Mouse (Mus musculus): ENCODE measurements around the gene Il4.

Gene Il4

DNA sequence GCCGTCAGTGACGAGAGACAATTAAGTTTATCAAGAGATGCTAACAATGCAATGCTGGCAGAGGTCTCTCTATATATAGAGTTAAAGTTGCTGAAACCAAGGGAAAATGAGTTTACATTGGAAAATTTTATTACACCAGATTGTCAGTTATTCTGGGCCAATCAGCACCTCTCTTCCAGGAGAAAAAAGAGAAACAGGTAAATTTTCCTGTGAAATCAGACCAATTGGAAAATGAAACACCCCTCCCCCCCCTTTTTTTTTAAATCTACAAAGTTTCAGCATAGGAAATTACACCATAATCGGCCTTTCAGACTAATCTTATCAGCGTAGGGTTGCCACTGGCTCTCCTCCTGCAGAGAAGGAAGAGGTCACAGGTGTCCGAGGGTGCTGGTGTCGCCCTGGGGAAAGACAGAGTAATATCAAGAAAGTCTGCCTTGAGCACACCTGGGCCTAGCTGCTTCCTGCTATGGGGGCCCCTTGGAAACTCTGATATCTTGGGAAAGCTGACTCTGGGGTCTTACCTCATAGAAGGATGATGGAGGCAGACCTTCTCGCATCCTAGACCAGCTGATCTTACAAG, at the start of gene Il4:
Gene Il4, minus strand, starts transcription at position 51 of the 580 bp plus-strand sequence.
- in situ Hi-C loops (cut with MboI; ENCODE audit: low sequenced_read_pairs), result no loop called here

DNA sequence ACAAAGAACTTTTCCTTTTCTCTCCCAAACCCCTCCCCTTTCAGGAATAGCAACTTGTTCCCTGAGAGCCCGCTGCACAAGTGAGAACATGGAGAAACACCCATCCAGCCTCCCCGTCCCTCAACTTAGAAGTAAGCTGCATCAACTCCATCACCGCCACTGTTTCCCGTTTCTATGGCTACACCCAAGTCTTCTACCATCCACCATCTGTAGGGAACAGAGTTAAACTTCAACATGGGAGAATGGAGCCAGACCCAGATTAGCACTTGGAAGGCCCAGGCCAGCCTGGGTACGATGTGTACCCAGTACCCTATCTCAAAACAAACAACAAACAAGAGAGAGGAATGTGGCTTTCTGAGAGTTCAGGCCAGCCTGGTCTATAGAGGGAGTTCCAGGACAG, 45.6 kb upstream of the Il4 start:
- in situ Hi-C loops (cut with MboI; ENCODE audit: low sequenced_read_pairs), result no loop called here

DNA sequence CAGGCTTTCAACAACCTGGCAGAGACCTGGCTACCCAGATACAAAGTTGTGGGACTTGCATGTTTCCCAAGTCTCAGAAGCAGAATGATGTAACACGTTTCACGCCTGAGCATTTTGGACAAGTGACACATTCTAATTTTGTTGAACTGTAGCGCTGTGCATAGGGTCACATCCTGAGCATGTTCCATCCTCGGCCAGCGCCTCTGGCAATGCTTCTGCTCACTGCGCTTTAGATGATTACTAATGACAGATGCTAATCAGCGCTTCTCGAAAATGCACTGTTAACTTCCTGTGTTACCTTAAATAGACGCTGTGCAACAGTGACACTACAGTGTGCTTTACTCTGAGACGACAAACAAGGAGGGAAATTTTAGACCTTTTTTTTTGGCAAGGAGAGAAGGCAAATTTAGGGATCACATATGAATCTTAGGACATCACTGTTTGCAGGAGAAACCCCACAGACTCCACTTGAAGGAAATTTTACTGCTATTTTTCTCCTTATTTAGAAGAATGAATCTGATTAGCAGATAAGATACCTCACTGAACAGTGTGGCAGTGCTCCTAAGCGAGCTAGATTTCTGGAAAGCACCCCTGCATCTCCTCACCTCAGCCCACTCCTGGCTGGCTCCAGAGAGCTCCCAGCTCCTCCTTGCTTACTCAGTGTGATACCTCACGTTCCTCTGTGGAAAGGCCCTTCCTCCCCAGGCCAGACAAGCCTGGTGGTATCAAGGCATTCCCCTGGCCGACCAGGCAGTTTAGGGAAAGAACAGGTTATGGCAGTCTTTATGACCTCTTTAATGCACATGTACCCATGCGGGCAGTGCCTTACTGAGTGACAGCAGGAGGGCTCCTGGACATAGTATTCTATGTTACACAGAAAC, 44.6 kb upstream of the Il4 start:
- in situ Hi-C loops (cut with MboI; ENCODE audit: low sequenced_read_pairs), result no loop called here

DNA sequence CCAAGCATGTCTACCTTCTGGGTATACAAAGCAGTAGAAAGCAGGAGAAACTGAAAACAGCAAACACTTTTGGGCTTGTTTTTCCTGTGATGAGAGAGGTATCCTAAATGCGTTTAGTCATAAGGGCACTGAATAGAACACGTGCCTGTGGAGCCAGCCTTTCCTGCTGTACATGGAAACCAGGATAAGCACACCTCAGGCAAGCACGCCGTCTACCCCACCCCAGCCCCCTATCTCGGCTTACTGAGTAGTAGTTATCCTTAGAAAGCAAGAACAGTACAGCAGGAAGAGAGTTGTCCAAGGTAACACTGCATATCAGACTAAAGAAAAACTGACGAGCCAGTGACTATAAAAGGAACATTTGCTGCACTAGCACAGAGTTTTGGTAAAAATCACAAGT, 39.4 kb upstream of the Il4 start:
- in situ Hi-C loops (cut with MboI; ENCODE audit: low sequenced_read_pairs), result no loop called here

DNA sequence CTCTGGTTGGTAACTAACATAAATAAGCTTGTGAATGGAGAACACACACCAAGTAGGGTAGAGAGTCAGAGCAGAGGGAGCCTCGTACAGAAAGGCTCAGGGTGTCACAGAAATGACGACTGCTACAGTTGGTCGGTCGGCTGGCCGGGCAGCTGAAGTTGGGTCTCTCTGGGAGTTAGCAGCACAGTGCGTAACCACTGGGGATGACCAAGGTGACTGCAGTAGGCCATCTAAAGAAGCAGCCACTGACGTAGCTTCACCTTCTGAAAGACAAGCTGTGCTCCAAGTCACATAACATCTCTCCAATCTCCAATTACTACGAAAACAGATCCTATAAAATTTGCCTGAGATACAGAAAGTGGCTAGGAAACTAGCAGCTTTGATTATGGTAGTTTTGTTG, 38.9 kb upstream of the Il4 start:
- in situ Hi-C loops (cut with MboI; ENCODE audit: low sequenced_read_pairs), result no loop called here

DNA sequence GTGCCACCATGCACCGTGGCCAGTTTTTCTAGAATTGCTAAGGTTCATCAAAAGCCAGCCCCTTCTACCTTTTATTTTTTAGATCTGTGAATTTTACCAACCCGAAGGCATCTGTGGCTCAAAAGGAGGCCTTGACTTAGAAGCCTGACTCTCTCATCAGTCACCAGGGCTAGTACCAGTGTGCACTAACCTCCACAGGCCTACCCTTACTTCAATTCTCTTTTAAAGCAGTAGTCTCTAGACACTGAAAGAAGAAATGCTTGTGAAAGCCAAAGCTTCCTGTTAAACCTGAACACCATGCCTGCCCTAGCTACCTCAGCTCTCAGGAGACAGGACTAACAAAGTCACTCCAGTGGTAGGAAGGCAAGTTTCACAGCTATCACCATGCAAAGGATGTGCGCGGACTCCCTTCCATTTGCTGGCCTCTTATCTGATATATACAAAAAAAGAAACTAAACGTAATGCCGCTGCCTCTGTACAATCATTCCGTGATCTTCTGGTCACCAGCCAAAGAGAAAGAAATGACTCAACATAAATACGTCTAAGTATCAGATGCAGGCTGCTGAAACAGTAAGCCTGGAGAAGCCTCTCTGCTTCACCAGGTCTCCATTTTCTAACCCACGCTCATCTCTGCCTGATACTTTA, 38.2 kb upstream of the Il4 start:
- in situ Hi-C loops (cut with MboI; ENCODE audit: low sequenced_read_pairs), result no loop called here

DNA sequence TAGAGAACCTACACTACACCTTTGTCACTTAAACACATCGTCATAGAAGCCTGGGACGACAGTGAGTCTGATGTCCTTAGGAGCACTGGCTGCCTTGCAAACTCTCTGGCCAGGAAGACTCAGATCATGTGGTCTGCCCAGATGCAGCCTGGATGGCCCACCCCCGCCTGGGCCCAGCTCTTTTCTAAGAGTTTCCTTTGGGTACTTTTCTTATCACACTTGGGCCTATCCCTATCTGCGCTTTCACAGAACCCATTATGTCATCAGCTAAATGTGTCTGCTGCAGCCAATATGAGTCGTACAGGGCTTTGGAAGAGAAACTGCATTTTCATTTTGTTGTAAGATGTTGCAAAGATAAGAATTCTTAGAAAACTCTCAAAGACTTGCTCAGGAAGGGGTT, 36.6 kb upstream of the Il4 start:
- in situ Hi-C loops (cut with MboI; ENCODE audit: low sequenced_read_pairs), result no loop called here

DNA sequence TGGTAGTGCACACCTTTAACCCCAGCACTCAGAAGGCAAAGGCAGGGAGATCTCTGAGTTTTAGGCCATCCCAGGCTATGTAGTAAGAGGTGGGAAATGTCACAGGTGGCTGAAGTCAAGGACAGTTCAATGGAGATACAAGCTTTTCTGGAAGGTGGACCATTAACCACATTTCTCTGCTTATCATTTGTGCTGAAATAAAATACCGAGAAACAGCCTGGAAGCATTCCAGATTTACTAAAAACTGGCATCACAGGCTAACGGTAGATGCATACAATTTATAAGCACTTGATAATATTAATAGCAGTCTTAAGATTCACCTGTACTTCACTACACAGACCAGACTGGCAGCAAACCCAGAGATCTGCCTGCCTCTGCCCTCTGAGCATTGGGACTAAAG, 34.0 kb upstream of the Il4 start:
- in situ Hi-C loops (cut with MboI; ENCODE audit: low sequenced_read_pairs), result no loop called here

DNA sequence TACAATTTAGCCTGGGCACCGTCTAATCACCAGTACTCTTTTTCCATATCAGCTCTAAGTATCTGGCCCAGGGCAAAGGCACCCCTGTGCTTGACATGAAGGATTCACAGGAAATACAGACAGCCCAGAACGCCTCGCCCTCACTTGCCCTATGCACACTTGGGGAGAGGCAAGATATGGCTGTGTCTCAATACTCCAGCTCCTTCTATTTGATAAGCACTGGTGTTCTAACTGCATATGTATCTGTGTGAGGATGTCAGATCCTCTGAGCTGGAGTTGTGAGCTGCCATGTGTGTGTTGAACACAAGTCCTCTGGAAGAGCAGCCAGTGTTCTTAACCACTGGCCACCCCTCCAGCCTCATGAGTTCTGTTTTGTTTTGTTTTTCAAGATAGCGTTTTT, 33.0 kb upstream of the Il4 start:
- in situ Hi-C loops (cut with MboI; ENCODE audit: low sequenced_read_pairs), result no loop called here

DNA sequence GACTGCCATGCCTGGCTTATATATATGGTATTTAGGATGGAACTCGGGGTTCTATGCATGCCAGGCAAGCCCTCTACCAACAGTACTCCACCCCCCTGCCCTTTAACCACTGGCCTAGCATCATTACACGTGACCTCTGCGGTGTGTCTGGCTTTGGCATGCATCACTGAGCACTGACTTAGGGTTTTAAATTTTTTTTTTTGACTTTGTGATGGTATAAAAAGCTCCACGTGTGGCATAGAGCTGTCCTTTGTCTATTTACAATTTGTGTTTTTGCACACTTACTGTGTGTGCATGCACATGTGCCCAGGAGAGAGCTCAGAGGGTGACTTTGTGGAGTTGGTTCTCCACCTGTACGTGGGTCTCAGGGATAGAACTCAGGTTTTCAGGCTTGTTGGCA, 25.5 kb upstream of the Il4 start:
- in situ Hi-C loops (cut with MboI; ENCODE audit: low sequenced_read_pairs), result no loop called here

DNA sequence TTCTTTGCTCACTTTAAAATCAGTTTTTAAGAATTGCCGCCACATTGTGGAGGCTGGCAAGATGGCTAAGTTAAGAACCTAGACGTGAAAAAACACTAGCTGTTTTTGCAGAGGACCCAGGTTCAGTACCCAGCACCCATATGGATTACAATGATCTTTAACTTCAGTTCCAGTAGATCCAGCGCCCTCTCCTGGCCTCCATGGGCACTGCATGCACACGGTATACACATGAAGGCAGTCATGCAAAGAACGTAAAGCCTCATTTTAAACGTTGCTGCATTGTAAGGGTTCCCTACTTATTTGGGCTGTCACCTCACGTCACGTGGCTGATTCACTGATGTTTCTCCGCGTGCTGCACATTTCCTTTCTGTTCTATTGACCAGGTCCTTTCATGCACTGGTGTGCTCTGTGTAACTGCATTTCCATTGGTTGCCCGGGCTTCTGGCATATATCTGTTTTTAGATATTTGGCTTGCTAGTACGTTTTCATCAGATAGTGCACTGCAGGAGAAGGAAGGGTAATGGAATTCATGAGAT, 24.3 kb upstream of the Il4 start:
- in situ Hi-C loops (cut with MboI; ENCODE audit: low sequenced_read_pairs), result no loop called here

DNA sequence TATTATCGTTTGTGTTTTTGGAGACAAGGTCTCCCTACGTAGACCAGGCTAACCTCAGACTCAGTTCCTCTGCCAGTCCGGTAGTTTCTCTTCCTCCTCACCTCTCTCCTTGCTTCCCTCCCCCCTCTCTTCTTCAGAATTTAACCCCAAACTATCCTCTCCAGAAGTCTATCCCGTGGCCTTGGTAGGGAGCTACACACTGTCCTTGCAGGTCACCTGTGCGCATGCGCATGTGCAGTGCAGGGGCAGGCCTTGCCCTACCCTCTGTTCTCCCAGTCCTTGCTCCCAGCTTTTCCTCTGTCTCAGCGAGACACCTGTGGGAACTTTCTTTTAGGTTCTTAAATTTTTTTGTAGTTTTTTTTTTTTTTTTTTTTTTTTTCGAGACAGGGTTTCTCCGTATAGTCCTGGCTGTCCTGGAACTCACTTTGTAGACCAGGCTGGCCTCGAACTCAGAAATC, 19.4 kb upstream of the Il4 start:
- in situ Hi-C loops (cut with MboI; ENCODE audit: low sequenced_read_pairs), result no loop called here

DNA sequence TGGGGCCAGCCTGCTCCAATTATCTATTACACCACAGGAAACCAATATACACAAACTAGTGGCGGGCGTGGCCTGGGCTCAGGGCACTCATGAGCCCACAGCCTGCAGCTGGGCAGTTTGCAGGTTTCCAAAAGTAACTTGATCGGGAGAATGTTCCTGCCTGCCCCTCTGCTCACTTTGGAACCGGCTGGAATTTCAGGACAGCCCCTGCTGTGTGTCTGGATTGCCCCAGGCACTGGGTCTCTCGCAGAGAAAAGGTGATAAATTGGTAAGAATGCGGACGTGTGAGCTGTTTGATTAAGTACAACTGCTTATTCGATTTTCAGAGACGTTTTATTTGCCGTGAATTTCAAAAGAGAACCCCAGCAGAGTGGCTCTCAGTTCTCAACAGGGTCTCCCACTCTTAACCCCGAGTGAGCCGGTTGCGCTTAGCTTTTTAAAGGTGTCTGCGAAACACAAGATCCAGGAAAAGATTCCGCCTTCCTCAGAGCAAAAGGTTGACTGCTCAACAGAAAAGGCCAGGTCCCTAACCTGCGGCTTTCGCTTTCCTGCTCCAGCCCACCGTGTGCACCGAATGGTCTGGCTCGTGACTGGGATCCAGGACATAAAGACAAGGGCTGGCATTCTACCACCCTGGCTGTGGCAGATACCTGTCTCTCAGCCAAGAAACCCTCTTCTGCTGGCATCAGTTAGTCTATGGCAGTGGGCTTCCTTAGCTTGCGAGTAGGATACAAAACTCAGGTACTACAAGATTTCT, 18.8 kb upstream of the Il4 start:
- in situ Hi-C loops (cut with MboI; ENCODE audit: low sequenced_read_pairs), result no loop called here

DNA sequence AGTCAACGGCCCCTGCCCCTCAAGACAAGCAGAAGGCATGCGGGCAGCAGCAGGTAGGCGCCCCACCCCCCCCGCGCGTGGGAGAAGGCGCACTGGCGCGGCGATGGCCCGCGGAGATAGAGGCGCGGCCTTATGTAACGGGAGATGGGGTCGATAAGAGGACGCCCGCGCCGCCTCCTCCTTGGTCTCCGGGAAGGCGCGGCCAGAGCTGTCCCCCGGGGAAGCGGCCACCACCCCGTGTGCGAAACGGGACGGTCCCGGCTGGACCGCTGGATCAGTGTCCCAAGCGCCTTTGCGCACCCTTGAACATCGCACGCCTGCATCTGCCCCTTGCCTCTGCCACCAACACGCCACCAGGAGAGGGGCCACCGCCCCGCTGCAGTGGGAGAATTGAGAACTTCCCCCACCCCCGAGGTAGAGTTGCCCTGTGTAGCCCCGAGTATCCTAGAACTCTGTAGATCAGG, 17.7 kb upstream of the Il4 start:
- in situ Hi-C loops (cut with MboI; ENCODE audit: low sequenced_read_pairs), result no loop called here

DNA sequence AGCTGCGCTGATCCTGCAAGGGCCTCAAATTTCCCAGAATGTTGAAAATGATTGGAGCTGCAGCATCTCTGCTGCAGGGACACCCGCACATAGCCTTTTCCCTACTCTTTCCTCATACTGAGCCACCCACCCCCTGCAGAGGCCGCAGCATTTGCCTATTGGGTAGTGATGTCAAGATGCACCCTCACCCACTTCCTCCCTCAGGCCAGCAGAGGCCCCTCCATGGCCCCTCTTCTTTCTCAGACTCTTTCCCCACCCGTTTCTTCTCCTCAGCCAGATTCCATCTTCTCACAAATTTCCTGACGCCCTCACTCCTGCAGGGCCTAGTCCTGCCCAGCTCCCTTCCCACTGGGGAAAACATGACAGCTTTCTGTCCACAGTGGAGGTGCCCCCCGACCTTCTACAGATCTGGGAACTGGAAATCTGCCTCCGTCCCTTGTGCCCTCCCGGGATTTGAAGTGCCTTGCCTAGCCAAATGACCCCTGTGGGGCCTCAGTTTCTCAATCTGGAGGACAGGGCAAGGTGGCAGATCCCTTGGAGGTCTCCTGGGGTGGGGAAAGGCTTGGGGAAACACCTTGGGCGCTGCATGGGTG, 17.2 kb upstream of the Il4 start:
- in situ Hi-C loops (cut with MboI; ENCODE audit: low sequenced_read_pairs), result no loop called here

DNA sequence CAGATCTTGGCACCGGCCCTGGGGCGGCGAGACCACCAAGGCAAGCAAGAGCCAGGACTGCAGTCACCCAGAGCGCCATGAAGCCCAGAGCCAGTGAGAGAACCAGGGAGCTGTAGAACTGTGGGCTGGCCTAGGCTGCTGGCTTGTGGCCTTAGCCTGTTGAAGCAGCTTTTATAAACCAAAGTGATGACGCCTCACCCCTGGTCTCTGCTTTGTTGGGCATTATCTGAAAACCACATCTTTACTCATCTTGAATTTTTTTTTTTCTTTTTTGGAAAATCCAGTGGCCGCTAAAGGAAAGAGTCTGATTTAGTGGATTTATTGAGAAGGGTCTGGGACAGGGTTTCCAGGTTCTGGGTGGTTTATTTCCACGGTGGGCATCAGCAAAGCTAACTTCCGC, 16.1 kb upstream of the Il4 start, which contains the start of gene Il13:
Gene Il13, minus strand, starts transcription at position 147 of the 400 bp plus-strand sequence.
- in situ Hi-C loops (cut with MboI; ENCODE audit: low sequenced_read_pairs), result no loop called here

DNA sequence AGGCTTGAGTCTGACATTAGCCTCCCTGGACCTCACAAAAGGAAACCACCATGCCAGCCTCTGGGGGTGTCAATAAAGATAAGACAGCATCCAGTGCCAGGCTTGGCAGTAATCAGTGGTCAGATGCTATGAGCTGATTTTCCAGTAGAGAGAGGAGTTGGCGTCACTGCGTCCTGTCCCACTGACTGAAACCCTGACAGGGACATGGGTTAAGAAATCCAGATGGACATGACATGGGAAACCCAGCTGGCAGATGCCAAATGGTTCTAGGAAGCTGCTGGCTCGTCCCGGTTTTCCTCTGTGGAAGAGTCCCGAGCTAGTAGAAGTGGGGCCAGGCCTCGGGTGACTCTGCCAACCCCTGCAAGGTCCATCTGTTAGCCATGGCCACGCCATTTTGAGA, 15.2 kb upstream of the Il4 start:
- in situ Hi-C loops (cut with MboI; ENCODE audit: low sequenced_read_pairs), result no loop called here

DNA sequence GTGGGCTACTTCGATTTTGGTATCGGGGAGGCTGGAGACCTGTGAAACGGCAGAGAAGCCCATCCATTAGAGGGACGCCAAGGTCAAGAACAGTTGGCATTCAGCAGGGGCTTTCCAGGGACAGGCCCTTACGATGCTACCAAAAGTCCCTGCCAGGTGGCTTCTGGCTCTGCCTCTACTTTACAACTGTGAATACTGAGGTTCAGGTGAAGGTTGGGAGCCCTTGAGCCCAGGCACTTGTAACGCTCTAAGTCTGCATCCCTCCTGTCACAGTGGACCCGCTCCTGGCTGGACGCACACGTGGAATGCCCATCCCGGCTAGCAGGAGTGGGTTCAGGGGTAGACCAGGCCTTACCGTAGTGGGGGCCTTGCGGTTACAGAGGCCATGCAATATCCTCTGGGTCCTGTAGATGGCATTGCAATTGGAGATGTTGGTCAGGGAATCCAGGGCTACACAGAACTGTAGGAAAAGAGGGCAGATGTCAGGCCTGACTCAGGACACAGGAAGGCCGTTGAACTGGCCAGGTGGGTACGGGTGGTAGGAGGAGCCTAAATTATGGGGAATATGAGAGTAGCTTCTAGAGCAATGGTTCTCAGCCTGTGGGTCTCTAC, 13.8 kb upstream of the Il4 start:
- in situ Hi-C loops (cut with MboI; ENCODE audit: low sequenced_read_pairs), result no loop called here

DNA sequence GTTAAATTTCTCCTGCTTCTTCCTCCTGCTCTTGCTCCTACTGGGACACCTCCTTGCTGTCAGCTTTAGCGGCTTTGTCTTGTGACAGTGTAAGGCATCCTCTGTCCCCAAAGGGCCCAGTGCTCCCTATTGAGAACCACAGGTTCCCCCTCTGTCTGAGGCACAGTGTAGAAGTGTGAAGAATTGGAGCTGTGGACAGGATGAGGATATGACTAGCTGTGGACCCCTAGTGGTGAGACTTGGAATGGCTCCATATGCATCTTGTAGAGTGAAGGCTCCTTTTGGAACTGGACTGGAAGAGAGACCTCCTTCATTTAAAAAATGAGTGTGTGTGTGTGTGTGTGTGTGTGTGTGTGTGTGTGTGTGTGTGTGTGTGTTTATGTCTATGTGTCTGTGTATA, 9.4 kb upstream of the Il4 start:
- in situ Hi-C loops (cut with MboI; ENCODE audit: low sequenced_read_pairs), result no loop called here

DNA sequence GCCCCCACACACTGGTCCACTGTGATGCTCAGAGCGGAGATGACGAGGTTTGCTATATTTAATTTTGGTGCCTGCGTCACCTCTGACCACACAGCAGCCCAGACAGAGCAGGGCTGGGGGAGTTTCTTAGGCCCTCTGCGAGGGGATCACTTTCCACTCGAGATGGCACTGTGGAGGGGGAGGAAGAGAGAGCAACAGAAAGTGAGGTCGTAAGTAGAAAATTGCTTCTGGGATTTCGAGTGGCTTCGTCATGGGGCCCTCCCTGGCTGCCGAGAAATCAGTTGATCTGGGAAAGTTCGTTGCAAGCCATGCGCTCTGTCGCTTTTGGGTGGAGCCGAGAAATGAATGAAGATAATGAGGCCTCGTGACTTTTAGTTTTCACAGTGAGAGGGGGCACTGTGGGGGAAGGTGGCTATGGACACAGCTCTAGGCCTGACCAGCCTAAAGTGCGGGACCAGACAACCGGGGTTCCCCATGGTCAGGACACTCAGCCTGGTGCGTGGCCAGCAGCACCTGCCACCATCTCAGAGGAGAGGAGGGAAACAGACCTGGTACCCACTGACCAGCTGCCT, 8.4 kb upstream of the Il4 start:
- in situ Hi-C loops (cut with MboI; ENCODE audit: low sequenced_read_pairs), result no loop called here
